Mouse (Mus musculus): ENCODE results near the gene Rap2a. TPM values are rescaled to one million over a fixed set of nuclear protein-coding genes. Genes with fewer than 3 reads are reported as not detected.

Gene Rap2a
- total and polyA plus RNA-seq, 2 experiments from 2014 or later, result 27.3 to 53.7 TPM

GRCm38 (mm10) chr14:120504928-120505461 lies 26.8 kb downstream of the Rap2a start:
- Histone ChIP-seq H3K9ac (replicated peaks; ENCODE audit: low read length) (no peak overlapping the region), H3K4me1 (ENCODE audit: insufficient read depth, low read length) (no peaks in the 10 kb centered on the region), H3K27ac (no peak overlapping the region), H3K36me3 (ENCODE audit: insufficient read depth, low read length) (peaks cover 7% of the 10 kb centered on the region; the same call in 1 of the 2 replicates), H3K9me3 (ENCODE audit: low read length) (no peaks in the 10 kb centered on the region), H3K4me2 (ENCODE audit: low read depth, low read length) (no peak overlapping the region), H3K27me3 (ENCODE audit: insufficient read depth, low read length) (no peaks in the 10 kb centered on the region), H3K4me3 (ENCODE audit: low read length) (no peak overlapping the region)
- DNase-seq (ENCODE audit: low spot score) (no peak), ATAC-seq (no peak)
- 94% methylated on average over 18 of the region's 18 CpGs for WGBS
- TF ChIP-seq CTCF (IDR thresholded peaks at IDR 0.05; ENCODE audit: low read depth), result no peak

GRCm38 (mm10) chr14:120505918-120506317 lies 27.7 kb downstream of the Rap2a start:
- no peak overlapping the region for H3K4me2 ChIP-seq (ENCODE audit: low read depth, low read length)
- 95% methylated on average over 6 of the region's 6 CpGs for WGBS
- H3K27me3 ChIP-seq (ENCODE audit: insufficient read depth, low read length), result no peaks in the 10 kb centered on the region
- no peak overlapping the region for H3K4me3 ChIP-seq (ENCODE audit: low read length)
- H3K9ac ChIP-seq (replicated peaks; ENCODE audit: low read length), result no peak overlapping the region
- no peak overlapping the region for H3K27ac ChIP-seq
- DNase-seq (ENCODE audit: low spot score), result no peak
- ATAC-seq, result no peak
- H3K36me3 ChIP-seq (ENCODE audit: insufficient read depth, low read length), result peaks cover 7% of the 10 kb centered on the region; the same call in 1 of the 2 replicates
- H3K9me3 ChIP-seq (ENCODE audit: low read length), result no peaks in the 10 kb centered on the region
- no peaks in the 10 kb centered on the region for H3K4me1 ChIP-seq (ENCODE audit: insufficient read depth, low read length)
- TF ChIP-seq CTCF (IDR thresholded peaks at IDR 0.05; ENCODE audit: low read depth), result no peak

- Histone ChIP-seq H3K4me1 (ENCODE audit: insufficient read depth, low read length) (no peaks in the 10 kb centered on the region), H3K27me3 (ENCODE audit: insufficient read depth, low read length) (no peaks in the 10 kb centered on the region), H3K4me2 (ENCODE audit: low read depth, low read length) (0 out of 2 replicates have a peak overlapping the region, but pooled peaks have one; percentile 7), H3K9ac (replicated peaks; ENCODE audit: low read length) (no peak overlapping the region), H3K36me3 (ENCODE audit: insufficient read depth, low read length) (peaks cover 7% of the 10 kb centered on the region; the same call in 1 of the 2 replicates), H3K4me3 (ENCODE audit: low read length) (no peak overlapping the region), H3K27ac (peak overlapping the region; percentile 51; the same call in 1 of the 2 replicates), H3K9me3 (ENCODE audit: low read length) (no peaks in the 10 kb centered on the region)
- DNase-seq (ENCODE audit: low spot score), result peak; percentile 60
- WGBS, result 15% methylated on average over 12 of the region's 12 CpGs
- no peak for TF ChIP-seq CTCF (IDR thresholded peaks at IDR 0.05; ENCODE audit: low read depth)
- ATAC-seq, result peak; percentile 71
These were observed 29.3 kb downstream of the Rap2a start for GRCm38 (mm10) chr14:120507516-120507915.

- no peak for ATAC-seq
- 84% methylated on average over 16 of the region's 16 CpGs for WGBS
These were observed 30.5 kb downstream of the Rap2a start for GRCm38 (mm10) chr14:120508566-120509365.

DNA sequence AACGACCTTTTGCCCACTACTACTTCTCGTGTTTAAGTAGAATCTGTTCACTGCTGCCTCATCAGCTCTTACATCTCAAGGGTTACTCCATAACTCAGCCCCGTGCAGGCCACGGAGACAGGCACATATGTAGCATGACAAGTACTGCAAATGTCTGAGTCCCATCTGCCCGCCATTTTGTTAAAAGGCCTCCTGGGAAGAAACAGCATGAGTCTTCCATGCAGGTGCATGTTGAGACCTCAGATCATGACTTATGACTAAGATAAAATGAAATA lies 31.1 kb downstream of the Rap2a start:
- Histone ChIP-seq H3K9ac (replicated peaks; ENCODE audit: low read length) (no peak overlapping the region), H3K4me2 (ENCODE audit: low read depth, low read length) (no peak overlapping the region), H3K36me3 (ENCODE audit: insufficient read depth, low read length) (peaks cover 1% of the 10 kb centered on the region; the same call in 1 of the 2 replicates), H3K4me1 (ENCODE audit: insufficient read depth, low read length) (no peaks in the 10 kb centered on the region), H3K9me3 (ENCODE audit: low read length) (no peaks in the 10 kb centered on the region), H3K4me3 (ENCODE audit: low read length) (no peak overlapping the region), H3K27me3 (ENCODE audit: insufficient read depth, low read length) (no peaks in the 10 kb centered on the region), H3K27ac (no peak overlapping the region)
- ATAC-seq, result no peak
- DNase-seq (ENCODE audit: low spot score), result no peak
- TF ChIP-seq CTCF (IDR thresholded peaks at IDR 0.05; ENCODE audit: low read depth), result no peak
- WGBS, result 73% methylated on average over 5 of the region's 5 CpGs

More at GRCm38 (mm10) chr14:120508566-120509365, 30.5 kb downstream of the Rap2a start:
- H3K36me3 ChIP-seq (ENCODE audit: insufficient read depth, low read length), result peaks cover 7% of the 10 kb centered on the region; the same call in 1 of the 2 replicates
- no peak overlapping the region for H3K9ac ChIP-seq (replicated peaks; ENCODE audit: low read length)
- H3K27ac ChIP-seq, result no peak overlapping the region
- H3K4me3 ChIP-seq (ENCODE audit: low read length), result no peak overlapping the region
- no peaks in the 10 kb centered on the region for H3K9me3 ChIP-seq (ENCODE audit: low read length)
- no peak for TF ChIP-seq CTCF (IDR thresholded peaks at IDR 0.05; ENCODE audit: low read depth)
- no peak overlapping the region for H3K4me2 ChIP-seq (ENCODE audit: low read depth, low read length)
- H3K4me1 ChIP-seq (ENCODE audit: insufficient read depth, low read length), result no peaks in the 10 kb centered on the region
- no peaks in the 10 kb centered on the region for H3K27me3 ChIP-seq (ENCODE audit: insufficient read depth, low read length)
- no peak for DNase-seq (ENCODE audit: low spot score)

GRCm38 (mm10) chr14:120511821-120512220 lies 33.6 kb downstream of the Rap2a start:
- WGBS, result 87% methylated on average over 5 of the region's 5 CpGs
- Histone ChIP-seq H3K4me1 (ENCODE audit: insufficient read depth, low read length) (no peaks in the 10 kb centered on the region), H3K9me3 (ENCODE audit: low read length) (no peaks in the 10 kb centered on the region), H3K9ac (replicated peaks; ENCODE audit: low read length) (no peak overlapping the region), H3K27me3 (ENCODE audit: insufficient read depth, low read length) (no peaks in the 10 kb centered on the region), H3K4me2 (ENCODE audit: low read depth, low read length) (no peak overlapping the region), H3K4me3 (ENCODE audit: low read length) (no peak overlapping the region), H3K27ac (no peak overlapping the region), H3K36me3 (ENCODE audit: insufficient read depth, low read length) (no peaks in the 10 kb centered on the region)
- no peak for DNase-seq (ENCODE audit: low spot score)
- ATAC-seq, result no peak
- TF ChIP-seq CTCF (IDR thresholded peaks at IDR 0.05; ENCODE audit: low read depth), result no peak

GRCm38 (mm10) chr14:120514821-120515271 lies 36.6 kb downstream of the Rap2a start:
- Histone ChIP-seq H3K4me1 (ENCODE audit: insufficient read depth, low read length) (no peaks in the 10 kb centered on the region), H3K36me3 (ENCODE audit: insufficient read depth, low read length) (no peaks in the 10 kb centered on the region), H3K9me3 (ENCODE audit: low read length) (no peaks in the 10 kb centered on the region), H3K27me3 (ENCODE audit: insufficient read depth, low read length) (no peaks in the 10 kb centered on the region), H3K4me2 (ENCODE audit: low read depth, low read length) (no peak overlapping the region), H3K27ac (no peak overlapping the region), H3K4me3 (ENCODE audit: low read length) (no peak overlapping the region), H3K9ac (replicated peaks; ENCODE audit: low read length) (no peak overlapping the region)
- DNase-seq (ENCODE audit: low spot score) (peak; percentile 18), ATAC-seq (no peak)
- WGBS, result 32% methylated on average over 4 of the region's 4 CpGs
- no peak for TF ChIP-seq CTCF (IDR thresholded peaks at IDR 0.05; ENCODE audit: low read depth)
